Mouse (Mus musculus) liver, adult 2 months (tissue): Measurements from ENCODE around the gene Abraxas2.

ENCODE experiments used
- CTCF ChIP-seq: fragments of 200-500 bp; IDR thresholded peaks from 2 replicates; pipeline ENCODE4 v1.5.1; 2011; ENCODE audit warnings: low read depth, low read length, control low read depth
- POLR2A ChIP-seq: fragments of 200-500 bp; IDR thresholded peaks from 2 replicates; pipeline ENCODE4 v1.6.1; 2011; ENCODE audit warnings: low read length, control low read depth; ENCODE audit not compliant: insufficient read depth; ENCODE audit errors: extremely low read depth

DNA sequence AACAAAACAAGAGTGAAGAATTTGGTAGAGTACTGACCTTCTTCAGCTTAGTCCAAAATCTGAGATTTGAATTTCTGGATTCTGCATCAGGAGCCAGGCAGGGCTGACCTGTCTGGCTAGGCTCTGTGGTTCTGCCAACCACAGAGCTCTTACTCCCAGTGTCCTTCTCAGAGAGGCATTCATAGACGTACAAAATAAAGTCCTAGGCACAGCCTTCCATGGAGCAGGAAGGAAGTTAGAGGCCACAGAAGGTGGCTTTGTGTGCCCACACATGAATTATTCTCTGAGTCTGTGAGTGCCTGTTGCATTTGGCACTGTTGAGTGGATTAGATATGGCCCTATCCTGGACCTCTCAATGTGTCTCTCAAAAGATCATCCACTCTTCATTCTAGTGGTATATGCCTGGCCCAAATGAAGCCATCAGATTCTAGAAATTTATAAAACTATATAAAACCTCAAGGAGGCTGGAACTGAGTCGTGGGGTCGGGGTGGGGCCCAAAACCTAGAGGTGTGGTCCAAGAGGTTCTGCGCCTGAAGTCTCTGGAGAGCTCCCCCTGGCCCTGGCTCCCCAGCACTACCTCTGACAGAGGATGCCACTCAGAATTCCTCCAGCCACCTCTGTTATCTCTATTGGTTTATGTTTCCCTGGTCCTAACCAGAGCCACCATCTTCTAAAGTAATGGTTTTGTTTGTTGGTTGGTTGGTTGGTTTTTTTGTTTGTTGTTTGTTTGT, 29.7 kb downstream of the Abraxas2 start:
- TF ChIP-seq CTCF (no peak), POLR2A (no peak)
